ENCODE assay signal across 1 mouse cellular context in genomic region chr16:31244053-31244452, GRCm38 (mm10).
TF ChIP-seq lines count a peak whose summit lies in the region.

No protein-coding gene starts in this region.

TF ChIP-seq in MEL, 35 proteins besides CTCF, POLR2A, EP300 and RAD21 (continued from another document):
- TF ChIP-seq UBTF (IDR thresholded peaks at IDR 0.05; ENCODE audit: borderline replicate concordance, insufficient read depth, low read depth, low read length) = no peak
- TF ChIP-seq TCF12 (IDR thresholded peaks at IDR 0.05; ENCODE audit: low read depth, low read length) = no peak
- TF ChIP-seq GABPA (IDR thresholded peaks at IDR 0.05; ENCODE audit: low read depth, low read length) = no peak
- no peak for TF ChIP-seq MAFK (IDR thresholded peaks at IDR 0.05; ENCODE audit: borderline replicate concordance, low read depth, low read length)
TF ChIP-seq in MEL: peak in this region for 1.
